Mouse (Mus musculus) heart, embryonic 11.5 days (tissue): ENCODE results near the gene Tmem131l. TPM values are rescaled to one million over a fixed set of nuclear protein-coding genes. Genes with fewer than 3 reads are reported as not detected.
A peak's percentile ranks its signal among the peaks of the same experiment; 100 is the strongest.

Experiments used
- ATAC-seq: fragments of 200-750 bp; cut with Nextera tagmentation; replicated peaks from 2 replicates; pipeline ENCODE4 v1.8.0; 2017; ENCODE audit warnings: moderate library complexity; ENCODE audit not compliant: insufficient number of reproducible peaks, low FRiP score, low TSS enrichment
- H3K27ac ChIP-seq: fragments of 300-500 bp; sonication (generic); 2 replicates; pipeline ENCODE4 v1.5.1; 2014; ENCODE audit warnings: mild to moderate bottlenecking, low read depth, low read length
- H3K27me3 ChIP-seq: fragments of 300-500 bp; sonication (generic); 2 replicates; pipeline ENCODE4 v1.6.1; 2014; ENCODE audit warnings: mild to moderate bottlenecking, low read length, mixed read lengths; ENCODE audit not compliant: control insufficient read depth, insufficient read depth
- H3K36me3 ChIP-seq: fragments of 300-500 bp; sonication (generic); 2 replicates; pipeline ENCODE4 v1.6.1; 2014; ENCODE audit warnings: mild to moderate bottlenecking, low read length, moderate library complexity, mixed read lengths; ENCODE audit not compliant: control insufficient read depth, insufficient read depth
- H3K4me1 ChIP-seq: fragments of 300-500 bp; sonication (generic); 2 replicates; pipeline ENCODE4 v1.6.1; 2014; ENCODE audit warnings: low read length; ENCODE audit not compliant: control insufficient read depth, insufficient read depth
- H3K4me2 ChIP-seq: fragments of 300-500 bp; sonication (generic); 2 replicates; pipeline ENCODE4 v1.6.1; 2014; ENCODE audit warnings: mild to moderate bottlenecking, moderate library complexity
- H3K4me3 ChIP-seq: fragments of 300-500 bp; sonication (generic); 2 replicates; pipeline ENCODE4 v1.5.1; 2014; ENCODE audit warnings: low read depth, low read length
- H3K9ac ChIP-seq: fragments of 300-500 bp; sonication (generic); 2 replicates; pipeline ENCODE4 v1.6.1; 2014; ENCODE audit warnings: mild to moderate bottlenecking, low read depth, low read length, moderate library complexity
- H3K9me3 ChIP-seq: fragments of 300-500 bp; sonication (generic); replicated peaks from 2 replicates; pipeline ENCODE4 v1.6.1; 2016; ENCODE audit warnings: low read length; ENCODE audit not compliant: control insufficient read depth
- WGBS: fragments of 180-500 bp; shearing (Covaris S2); extraction: QIAGEN DNeasy Blood & Tissue Kit; methylation state at CpG from one replicate; pipeline ENCODE4 v1.1.7; 2014; ENCODE audit not compliant: insufficient replicate concordance; 5-methylcytosine and 5-hydroxymethylcytosine counted together
- polyA plus RNA-seq: library from polyadenylated mRNA; unstranded; fragments of >200 nt; fragmentation: Nextera tagmentation; extraction: Ambion mirVana; gene quantifications from 2 replicates; pipeline ENCODE4 v1.2.1, GENCODE M21; 2014

The Tmem131l gene
- polyA plus RNA-seq, 1 experiment from 2014 or later: 35.0 TPM

GRCm38 (mm10) chr3:84060946-84061345 is 21.0 kb upstream of the Tmem131l start:
- Histone ChIP-seq H3K9ac (no peak overlapping the region), H3K36me3 (no peaks in the 10 kb centered on the region), H3K4me3 (no peak overlapping the region), H3K4me1 (peaks cover 3% of the 10 kb centered on the region; the same call in 1 of the 2 replicates), H3K27ac (no peak overlapping the region), H3K9me3 (no peaks in the 10 kb centered on the region), H3K27me3 (no peaks in the 10 kb centered on the region), H3K4me2 (no peak overlapping the region)
- WGBS: 84% methylated on average over 5 of the region's 5 CpGs
- no peak for ATAC-seq

- 30% methylated on average over 4 of the region's 4 CpGs for WGBS
- H3K4me1 ChIP-seq: peaks cover 3% of the 10 kb centered on the region; the same call in 1 of the 2 replicates
- no peak overlapping the region for H3K27ac ChIP-seq
- H3K36me3 ChIP-seq: no peaks in the 10 kb centered on the region
- no peak for ATAC-seq
- no peaks in the 10 kb centered on the region for H3K9me3 ChIP-seq
- no peak overlapping the region for H3K4me2 ChIP-seq
- no peaks in the 10 kb centered on the region for H3K27me3 ChIP-seq
- no peak overlapping the region for H3K9ac ChIP-seq
- H3K4me3 ChIP-seq: no peak overlapping the region
These were observed 20.2 kb upstream of the Tmem131l start for GRCm38 (mm10) chr3:84060128-84060527.

- no peak overlapping the region for H3K27ac ChIP-seq
- ATAC-seq: no peak
These were observed 19.7 kb upstream of the Tmem131l start for GRCm38 (mm10) chr3:84059676-84060075.

GRCm38 (mm10) chr3:84059261-84059660 is 19.3 kb upstream of the Tmem131l start:
- WGBS: 61% methylated on average over 13 of the region's 13 CpGs
- Histone ChIP-seq H3K9me3 (no peaks in the 10 kb centered on the region), H3K27ac (no peak overlapping the region), H3K4me1 (peaks cover 3% of the 10 kb centered on the region; the same call in 1 of the 2 replicates), H3K4me3 (no peak overlapping the region), H3K36me3 (no peaks in the 10 kb centered on the region), H3K27me3 (no peaks in the 10 kb centered on the region), H3K9ac (no peak overlapping the region), H3K4me2 (no peak overlapping the region)
- no peak for ATAC-seq

More at GRCm38 (mm10) chr3:84059676-84060075, 19.7 kb upstream of the Tmem131l start:
- H3K9me3 ChIP-seq: no peaks in the 10 kb centered on the region
- H3K27me3 ChIP-seq: no peaks in the 10 kb centered on the region
- H3K4me3 ChIP-seq: no peak overlapping the region
- no peaks in the 10 kb centered on the region for H3K36me3 ChIP-seq
- peaks cover 3% of the 10 kb centered on the region; the same call in 1 of the 2 replicates for H3K4me1 ChIP-seq
- H3K4me2 ChIP-seq: no peak overlapping the region
- 46% methylated on average over 4 of the region's 4 CpGs for WGBS
- no peak overlapping the region for H3K9ac ChIP-seq

GRCm38 (mm10) chr3:84048729-84049175 is 8.8 kb upstream of the Tmem131l start:
- Histone ChIP-seq H3K9ac (no peak overlapping the region), H3K4me3 (no peak overlapping the region), H3K9me3 (no peaks in the 10 kb centered on the region), H3K4me1 (no peaks in the 10 kb centered on the region; the same call in 1 of the 2 replicates), H3K27me3 (no peaks in the 10 kb centered on the region), H3K4me2 (no peak overlapping the region; the same call in 1 of the 2 replicates), H3K27ac (no peak overlapping the region), H3K36me3 (no peaks in the 10 kb centered on the region)
- no peak for ATAC-seq
- WGBS: 20% methylated on average over 9 of the region's 9 CpGs

- Histone ChIP-seq H3K27ac (no peak overlapping the region), H3K4me1 (no peaks in the 10 kb centered on the region; the same call in 1 of the 2 replicates), H3K4me2 (no peak overlapping the region), H3K9me3 (no peaks in the 10 kb centered on the region), H3K36me3 (no peaks in the 10 kb centered on the region), H3K27me3 (no peaks in the 10 kb centered on the region), H3K9ac (no peak overlapping the region), H3K4me3 (no peak overlapping the region)
- WGBS: 77% methylated on average over 8 of the region's 8 CpGs
- ATAC-seq: no peak
These were observed 6.2 kb upstream of the Tmem131l start for GRCm38 (mm10) chr3:84046206-84046605.

GRCm38 (mm10) chr3:84041739-84042138 is 1.8 kb upstream of the Tmem131l start:
- H3K4me3 ChIP-seq: no peak overlapping the region
- WGBS: 76% methylated on average over 8 of the region's 8 CpGs
- H3K36me3 ChIP-seq: no peaks in the 10 kb centered on the region
- ATAC-seq: no peak
- H3K9me3 ChIP-seq: no peaks in the 10 kb centered on the region
- no peaks in the 10 kb centered on the region for H3K27me3 ChIP-seq
- H3K4me2 ChIP-seq: no peak overlapping the region
- no peak overlapping the region for H3K9ac ChIP-seq
- H3K4me1 ChIP-seq: no peaks in the 10 kb centered on the region; the same call in 1 of the 2 replicates
- no peak overlapping the region for H3K27ac ChIP-seq

- Histone ChIP-seq H3K4me1 (peaks cover 3% of the 10 kb centered on the region; the same call in 1 of the 2 replicates), H3K4me2 (peak overlapping the region; percentile 98), H3K9me3 (no peaks in the 10 kb centered on the region), H3K9ac (peak overlapping the region; percentile 76), H3K36me3 (no peaks in the 10 kb centered on the region), H3K27me3 (no peaks in the 10 kb centered on the region), H3K4me3 (peak overlapping the region; percentile 72), H3K27ac (peak overlapping the region; percentile 90)
- 5% methylated on average over 23 of the region's 23 CpGs for WGBS
- ATAC-seq: peak; percentile 60
These were observed 604 bp upstream of the Tmem131l start for GRCm38 (mm10) chr3:84040476-84041082.
